Mouse (Mus musculus) common myeloid progenitor, adult 5-6 weeks (primary cell): ENCODE data around the gene Stpg2. TPM values are rescaled to one million over a fixed set of nuclear protein-coding genes. Genes with fewer than 3 reads are reported as not detected.
"Not testable (repeated sequence)": the region's sequence is repeated elsewhere in the genome, so short reads cannot be mapped to it uniquely, and the experiment has no call there.

Source experiments
- ATAC-seq: replicated peaks from 2 replicates; pipeline ENCODE4 v1.8.0; 2016; ENCODE audit warnings: low read depth, mild to moderate bottlenecking, moderate TSS enrichment, inconsistent platforms; ENCODE audit not compliant: poor library complexity, severe bottlenecking
- total RNA-seq: library from RNA; stranded (forward); fragments of 200-1000, 187-1606 nt; gene quantifications from 2 replicates; pipeline ENCODE4 v1.2.3, GENCODE M21; 2017

The Stpg2 gene
- total RNA-seq, 1 experiment from 2014 or later: not detected

DNA sequence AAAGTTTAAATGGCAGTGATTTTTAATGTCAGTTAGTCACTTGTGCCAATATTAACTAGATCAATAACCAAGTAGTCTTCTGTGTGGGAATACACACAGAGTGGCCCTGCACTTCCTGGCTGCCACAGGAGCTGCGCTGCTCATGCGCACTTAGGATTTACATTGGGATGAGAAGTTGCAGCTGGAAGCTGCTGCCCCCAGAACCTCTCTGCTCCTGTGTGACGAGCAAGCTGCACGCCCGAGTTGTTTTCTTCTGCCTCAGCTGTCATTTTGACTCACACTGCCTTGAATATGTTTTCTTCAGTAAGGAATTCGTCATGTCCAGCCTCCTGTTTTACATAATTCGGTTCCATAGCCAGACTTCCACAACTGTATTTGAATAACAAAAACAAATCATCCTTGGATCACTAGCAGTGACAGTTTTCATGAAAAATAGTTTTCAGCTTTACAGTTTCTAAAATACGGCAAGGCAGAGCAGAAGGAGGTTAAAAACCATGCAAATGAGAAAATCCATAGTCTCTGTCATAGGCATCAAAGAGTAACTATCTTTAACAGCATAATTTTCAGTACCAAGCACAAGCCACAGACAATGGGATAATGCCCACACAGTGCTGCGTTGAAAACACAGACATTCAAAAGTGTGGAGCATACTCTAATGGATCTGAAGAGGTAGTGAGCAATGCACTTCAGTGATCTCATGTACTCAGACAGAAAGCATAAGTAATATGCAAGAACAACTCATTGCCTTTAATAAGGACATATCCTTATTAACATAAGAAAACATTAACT lies 191.8 kb downstream of the Stpg2 start:
- ATAC-seq: no peak

DNA sequence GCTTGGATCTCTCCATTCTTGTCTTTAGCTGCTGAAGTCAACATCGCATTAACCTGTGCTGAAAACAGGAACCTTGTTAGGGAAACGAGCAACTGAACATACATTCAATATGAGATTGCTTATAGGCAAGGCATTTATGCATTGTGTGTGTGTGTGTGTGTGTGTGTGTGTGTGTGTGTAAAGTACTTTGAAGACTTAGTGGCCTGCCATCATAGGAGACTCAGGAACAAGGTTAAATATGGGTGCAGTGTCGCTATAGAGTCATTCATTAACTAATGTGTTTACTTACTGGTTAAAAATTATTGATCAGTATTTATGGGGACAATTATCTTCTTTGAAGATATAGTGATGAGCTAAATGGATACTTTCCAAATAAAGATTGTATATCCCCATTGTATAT lies 199.2 kb downstream of the Stpg2 start:
- no peak for ATAC-seq

DNA sequence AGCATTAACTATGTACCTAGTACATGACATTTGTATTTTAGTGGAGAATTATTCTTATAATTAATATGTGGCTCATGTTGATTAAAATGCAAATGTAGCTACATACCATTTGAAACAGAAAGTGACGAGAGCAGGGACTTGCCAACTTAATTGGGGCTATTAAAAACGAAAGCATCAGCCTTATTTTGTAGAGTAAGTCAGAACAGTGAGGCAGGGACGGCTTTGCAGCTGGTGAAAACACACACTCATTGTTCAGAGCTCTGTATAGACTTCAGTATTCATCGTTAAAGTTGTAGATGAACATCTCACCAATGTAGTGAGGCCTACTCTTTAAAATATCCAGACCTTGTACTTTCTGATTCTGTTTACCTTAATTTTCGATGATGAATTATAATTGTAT lies 213.6 kb downstream of the Stpg2 start:
- ATAC-seq: no peak

DNA sequence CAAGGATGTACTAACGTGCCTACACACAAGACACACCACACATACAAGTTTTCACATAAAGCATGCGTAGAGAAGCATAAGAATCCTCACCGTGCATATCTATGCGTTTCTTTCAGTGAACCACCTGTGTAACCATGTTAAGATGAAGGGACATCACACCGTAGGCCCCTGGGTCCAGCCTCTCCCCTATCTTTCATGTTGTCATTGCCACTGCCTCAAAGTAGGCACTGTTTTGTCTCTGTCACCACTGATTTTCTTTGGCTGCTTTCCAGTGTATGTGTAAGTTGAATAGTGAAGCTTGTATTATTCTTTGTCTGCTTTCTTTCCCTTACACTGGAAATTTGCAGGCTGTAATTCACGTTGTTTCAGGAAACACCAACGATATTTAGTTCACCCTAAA lies 236.7 kb downstream of the Stpg2 start:
- no peak for ATAC-seq

DNA sequence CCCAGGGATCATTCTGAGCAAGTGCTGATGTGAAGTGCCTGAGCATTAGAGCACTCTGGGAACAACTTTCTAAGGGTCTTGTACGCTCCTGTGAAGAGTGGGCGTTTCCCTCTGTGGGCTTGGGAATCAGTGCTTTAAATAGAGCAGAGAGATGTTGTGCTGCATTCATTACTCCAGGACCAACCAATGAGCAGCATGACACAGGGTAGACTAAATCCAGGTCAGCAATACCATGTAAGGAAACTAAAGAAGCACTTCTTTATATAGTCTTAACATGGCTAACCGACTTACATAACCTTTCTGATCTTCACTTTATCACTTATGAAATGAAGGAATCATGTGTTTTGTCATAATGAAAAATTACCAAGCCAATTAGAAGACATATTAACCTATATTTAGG lies 290.4 kb downstream of the Stpg2 start:
- ATAC-seq: no peak

DNA sequence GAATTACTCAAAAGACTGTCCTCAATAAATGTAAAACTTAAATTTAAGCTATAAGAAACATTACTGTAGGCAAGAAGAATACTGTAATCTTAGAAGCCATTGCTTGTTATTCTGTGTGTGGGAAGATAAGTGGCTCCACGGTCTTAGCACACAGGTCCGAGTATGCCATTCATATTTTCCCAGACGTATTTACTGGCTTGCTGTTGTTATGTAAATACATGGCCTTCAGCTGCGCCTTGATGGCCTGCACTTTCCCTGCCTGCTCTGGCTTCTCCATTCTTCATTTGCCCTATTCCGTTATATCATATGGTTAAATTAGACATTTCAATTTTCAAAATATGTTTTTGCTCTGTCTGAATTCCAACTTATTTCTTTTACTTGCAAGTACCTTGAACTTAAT lies 296.7 kb downstream of the Stpg2 start:
- no peak for ATAC-seq

DNA sequence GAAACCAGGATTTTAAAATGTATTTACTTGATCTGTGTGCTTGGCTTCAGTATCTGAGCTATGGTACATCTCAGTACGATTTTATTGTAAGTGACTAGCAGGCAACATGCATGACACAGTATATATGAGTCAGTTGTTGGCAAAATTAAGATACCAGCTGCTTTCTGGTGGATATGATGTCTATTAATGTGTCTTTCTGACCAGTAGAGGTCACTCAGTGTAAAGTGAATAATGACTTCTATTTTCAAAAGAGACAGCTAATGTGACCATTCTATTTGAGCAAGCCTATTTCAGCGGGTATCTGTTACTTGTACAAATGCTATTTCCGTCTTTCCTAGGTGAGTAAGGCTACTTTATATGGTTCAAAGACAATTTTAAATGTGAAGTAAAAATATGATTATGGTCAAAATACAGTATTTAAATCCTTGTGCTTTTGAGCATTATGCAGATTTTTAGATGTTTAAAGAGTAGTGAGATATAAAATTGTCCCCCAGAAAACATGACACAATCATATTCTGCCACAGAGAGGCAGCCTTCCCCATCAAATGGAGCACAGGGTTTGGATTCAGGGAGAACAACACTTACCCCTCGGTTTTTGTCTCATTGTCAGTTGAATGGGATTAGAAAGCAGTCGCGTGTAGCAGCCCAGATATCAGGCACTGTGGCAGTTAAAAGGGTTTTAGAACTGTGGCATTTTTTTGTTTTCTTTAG lies 303.9 kb downstream of the Stpg2 start:
- 0 out of 2 replicates have a peak, but pooled peaks have one; percentile 63 for ATAC-seq

DNA sequence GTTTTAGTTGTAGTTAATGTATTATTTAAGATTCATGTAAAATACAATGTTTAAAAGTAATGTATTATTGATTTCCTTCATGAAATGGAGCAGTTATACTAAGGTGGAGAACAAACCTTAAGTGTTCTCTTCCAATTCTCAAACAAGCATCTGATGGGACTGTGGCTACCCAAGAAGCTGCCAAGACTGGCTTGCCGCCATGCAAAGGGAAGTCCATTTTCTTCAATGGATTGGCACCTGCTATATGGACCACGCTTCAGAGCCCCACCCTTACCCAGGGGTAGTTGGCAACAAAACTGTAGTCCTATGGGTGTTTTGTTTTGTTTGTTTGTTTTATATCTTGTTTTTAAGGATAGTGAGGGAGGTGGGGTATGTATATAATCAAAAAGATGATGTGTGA lies 373.0 kb downstream of the Stpg2 start:
- ATAC-seq: no peak

DNA sequence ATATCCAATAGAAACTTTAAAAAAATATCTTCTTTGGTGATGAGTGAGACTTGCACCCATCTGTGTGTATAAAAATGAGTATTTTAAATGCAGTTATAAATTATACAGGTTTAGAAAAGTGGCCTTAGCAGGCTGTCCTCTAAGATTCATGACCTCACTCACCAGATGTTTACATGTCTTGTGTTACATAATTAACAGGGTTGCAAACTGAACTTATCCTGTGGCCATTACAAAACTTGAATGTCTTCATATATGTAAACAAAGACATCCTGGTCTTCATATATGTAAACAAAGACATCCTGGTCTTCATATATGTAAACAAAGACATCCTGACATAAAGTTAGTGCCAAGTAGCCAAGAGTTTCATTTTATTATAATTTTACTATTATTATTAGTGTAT lies 375.8 kb downstream of the Stpg2 start:
- ATAC-seq: no peak

DNA sequence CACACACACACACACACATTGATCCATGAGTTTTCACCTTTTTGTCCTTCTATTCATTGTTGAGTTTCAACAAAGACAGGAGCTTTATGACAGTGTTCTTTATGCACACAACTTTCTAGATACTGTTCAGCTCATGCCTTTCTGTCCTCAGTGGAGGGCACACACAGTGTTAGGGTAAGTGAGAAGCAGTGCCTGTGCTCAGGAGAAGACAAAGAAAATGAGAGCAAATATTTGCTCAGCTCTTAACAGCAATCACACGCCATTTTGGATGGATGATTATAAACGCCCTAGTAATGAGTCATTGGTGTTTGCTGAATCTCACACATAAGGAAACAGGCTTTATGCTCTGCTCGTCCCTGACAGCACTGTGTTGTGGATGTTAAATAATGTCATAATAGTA lies 394.0 kb downstream of the Stpg2 start:
- no peak for ATAC-seq

DNA sequence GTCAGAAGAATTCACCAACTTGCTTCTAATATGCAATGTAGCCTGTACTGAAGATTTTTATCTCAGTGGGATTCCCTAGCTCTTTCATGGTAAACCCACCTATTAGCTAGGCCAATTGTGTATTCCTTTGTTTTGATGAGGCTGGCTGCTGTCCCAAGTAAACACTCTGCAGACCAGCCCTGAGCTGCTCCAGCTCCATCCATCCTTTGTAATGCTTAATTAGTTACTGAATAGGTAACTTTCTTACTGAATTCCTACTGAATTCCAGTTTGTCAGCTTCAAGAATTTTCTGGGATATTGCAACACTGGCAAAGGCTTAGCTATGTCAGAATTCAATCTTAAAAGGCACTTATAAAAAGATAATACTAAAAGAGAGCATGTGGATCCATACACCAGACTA lies 402.8 kb downstream of the Stpg2 start:
- ATAC-seq: not testable (repeated sequence)

DNA sequence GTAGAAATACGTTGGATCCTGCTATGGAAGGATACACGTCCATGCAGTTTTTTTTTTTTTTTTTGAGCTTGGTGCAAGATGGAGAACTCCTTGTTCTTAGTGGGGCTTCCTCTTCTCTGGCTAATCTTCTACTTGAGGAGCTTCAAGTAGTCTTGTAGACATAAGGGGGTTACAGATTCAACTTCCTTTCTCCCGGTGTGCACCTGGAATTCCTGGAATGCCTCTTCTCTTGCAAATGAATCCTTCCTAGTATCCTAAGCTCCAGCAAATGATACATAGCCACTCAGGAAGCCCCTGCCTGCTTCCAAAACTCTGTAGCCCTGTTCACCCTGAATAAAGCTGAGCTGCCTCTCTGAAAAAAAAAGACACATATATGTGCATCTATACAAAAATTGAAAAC lies 409.1 kb downstream of the Stpg2 start:
- ATAC-seq: no peak

DNA sequence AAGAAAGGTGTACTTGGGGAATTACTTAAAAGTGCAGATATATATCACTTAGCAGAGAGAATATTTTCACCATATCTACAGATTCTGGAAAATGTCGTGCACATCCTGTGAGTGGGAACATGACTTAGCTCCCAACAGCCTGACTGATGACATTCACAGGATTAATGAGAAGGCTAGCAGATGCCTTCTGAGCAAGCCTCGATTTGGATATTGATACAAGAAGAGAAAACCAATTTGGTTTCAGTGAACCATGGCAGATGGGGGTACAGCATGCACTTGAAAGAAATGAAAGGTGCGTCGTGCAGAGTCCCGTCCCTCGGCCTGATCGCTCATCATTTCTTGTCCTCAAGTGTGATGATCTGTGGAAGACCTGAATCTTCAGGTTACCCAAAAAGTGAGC lies 410.3 kb downstream of the Stpg2 start:
- no peak for ATAC-seq

DNA sequence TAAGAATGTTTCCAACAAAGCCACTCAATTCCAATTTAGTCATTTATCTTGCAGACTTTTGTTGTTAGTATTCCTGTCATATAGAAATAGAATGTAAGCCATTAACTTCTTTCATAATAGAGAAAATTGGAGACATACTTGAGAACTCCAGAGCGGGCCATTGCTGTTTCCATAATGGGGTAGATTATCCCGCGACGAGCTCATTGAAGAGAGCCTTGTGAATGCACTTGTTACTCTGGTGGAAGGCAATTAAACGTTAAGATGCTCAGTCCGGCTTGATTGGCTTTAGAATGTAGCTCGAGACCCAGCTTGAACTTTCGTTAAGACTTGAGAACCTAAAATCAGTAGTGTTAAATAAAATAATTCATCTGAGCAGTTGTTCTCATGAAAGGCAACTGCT lies 432.4 kb downstream of the Stpg2 start:
- no peak for ATAC-seq

DNA sequence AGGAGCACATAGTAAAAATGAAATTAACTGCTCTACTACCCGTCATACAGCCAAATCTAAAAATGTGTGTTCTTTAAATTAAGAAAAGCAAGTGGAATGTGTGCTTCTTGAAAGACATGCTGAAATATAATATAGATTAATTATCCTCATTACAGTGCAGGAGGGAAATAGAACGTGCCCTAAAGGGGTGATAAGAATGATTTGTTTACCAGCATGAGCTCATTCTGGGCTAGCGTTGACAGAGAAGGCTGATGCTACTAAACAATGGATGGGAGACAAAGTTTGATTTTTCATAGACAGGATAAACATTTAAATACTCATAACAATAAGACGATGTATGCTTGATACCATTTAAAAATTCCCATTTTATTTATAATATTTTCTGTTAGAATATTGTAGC lies 446.0 kb downstream of the Stpg2 start:
- ATAC-seq: no peak

DNA sequence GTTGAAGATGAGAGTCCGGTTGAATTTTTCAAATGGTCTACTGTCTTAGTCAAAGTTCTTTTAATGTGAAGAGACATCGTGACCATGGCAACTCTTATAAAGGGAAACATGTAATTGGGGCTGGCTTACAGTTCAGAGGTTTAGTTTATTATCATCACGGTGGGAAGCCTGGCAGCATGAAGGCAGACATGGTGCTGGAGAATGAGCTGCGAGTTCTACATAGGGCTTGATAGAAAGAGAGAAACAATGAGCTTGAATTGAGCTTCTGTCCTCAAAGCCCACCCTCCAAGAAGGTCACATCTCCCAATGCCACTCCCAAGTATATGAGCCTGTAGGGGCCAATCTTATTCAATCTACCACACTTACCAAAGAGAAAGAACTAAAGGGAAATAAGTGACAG lies 453.9 kb downstream of the Stpg2 start:
- no peak for ATAC-seq

DNA sequence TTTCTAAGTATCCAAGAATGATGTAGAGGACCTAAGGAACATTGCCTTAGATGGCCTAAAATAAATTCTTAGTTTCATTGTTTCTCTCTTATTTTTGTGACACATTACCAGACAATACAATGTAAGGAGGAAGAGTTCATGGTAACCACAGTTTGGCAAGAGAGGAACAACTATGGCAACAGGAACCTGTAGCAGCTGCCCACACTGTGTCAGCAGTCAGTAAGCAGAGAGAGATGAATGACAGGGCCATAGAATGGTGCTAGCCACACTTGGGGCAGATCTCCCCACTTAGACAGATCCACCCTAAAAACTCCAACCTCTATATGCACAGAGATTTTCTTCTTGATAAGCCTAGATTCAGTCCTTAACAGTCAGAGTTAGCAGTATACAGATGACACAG lies 456.7 kb downstream of the Stpg2 start:
- ATAC-seq: peak; percentile 78

DNA sequence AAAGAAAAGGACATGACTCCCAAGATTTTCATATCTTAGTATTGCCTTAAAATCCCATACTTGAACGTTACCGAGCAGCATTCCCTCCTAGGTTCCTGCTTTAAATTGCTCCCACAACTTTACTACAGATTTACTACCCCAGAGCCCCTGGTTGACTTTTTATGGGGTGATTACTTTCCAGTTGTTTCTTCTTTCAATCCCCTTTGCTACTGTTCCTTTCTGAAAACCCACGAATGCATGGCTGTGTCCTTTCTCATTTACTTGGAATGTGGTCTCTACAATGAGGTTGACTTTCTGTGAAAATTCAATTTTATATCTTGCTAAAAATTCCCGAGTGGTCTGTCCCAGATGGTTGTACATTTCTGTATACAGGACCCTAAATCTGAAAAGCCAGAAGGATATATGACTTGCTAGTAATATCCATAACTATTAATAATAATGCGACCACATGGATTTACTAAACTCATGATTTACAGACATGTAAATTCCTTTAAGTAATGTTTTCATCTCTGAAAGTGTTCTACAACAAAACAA lies 458.3 kb downstream of the Stpg2 start:
- ATAC-seq: no peak

DNA sequence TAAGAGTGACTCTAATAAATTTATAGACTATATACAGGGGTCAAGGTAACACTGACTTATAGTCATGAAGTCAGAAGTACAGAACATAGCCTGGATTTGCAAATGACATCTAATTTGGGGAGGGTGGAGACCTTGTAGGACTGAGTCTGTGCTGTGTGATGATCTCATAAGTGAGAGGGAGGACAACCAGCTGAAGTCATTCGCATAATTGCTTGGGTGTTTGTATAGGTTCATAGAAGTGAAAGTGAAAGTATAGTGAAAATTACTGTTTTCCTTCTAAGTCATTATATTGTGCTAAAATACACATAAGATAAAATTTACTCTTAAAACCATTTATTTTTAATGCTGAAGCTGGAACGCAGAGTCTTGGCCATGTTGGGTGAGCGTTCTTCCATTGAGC lies 459.6 kb downstream of the Stpg2 start:
- peak; percentile 60; the same call in 1 of the 2 replicates for ATAC-seq

DNA sequence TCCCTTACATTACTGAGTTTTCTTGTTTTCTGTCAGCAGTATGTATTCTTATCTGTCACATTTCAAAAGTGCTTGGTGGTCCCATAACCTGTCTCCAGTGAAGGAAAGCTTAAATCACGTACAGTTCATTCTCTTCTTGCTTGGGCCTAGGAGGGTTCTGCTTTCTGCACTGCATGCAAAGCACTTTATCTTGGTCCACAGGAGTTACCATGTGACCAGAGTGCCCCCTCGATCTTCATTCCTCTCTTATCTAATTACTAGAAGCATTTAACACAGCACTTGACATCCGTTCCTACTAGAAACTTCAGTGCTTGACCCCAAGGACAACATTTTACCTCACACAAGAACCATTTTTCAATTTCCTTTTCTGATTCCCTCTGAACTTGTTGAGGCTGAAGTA lies 470.7 kb downstream of the Stpg2 start:
- no peak for ATAC-seq

DNA sequence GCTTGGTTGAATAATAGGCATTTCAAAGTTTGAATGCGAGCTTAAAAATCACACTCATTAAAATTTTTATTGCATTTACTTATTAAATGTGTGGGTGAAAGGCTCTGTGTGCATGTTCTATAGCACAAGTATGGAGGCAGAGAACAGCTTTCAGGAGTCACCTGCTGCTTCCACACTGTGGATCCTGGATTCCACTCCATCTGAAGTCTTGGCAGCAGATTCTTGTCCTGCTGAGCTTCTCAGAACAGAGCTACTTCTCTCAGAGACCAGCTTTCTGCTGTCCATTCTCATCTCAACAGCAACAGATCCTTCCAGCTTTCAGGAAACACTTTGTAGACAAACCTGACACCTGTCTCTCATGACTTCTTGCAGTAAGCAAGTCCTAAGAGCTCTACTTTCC lies 471.2 kb downstream of the Stpg2 start:
- no peak for ATAC-seq
